Mouse (Mus musculus) heart, embryonic 13.5 days (tissue): Measurements from ENCODE around the gene Gcnt2. TPM values are rescaled to one million over a fixed set of nuclear protein-coding genes. Genes with fewer than 3 reads are reported as not detected.
A peak's percentile ranks its signal among the peaks of the same experiment; 100 is the strongest.
"Not testable (repeated sequence)": the region's sequence is repeated elsewhere in the genome, so short reads cannot be mapped to it uniquely, and the experiment has no call there.

Experiments
- ATAC-seq: fragments of 200-750 bp; cut with Nextera tagmentation; 2 replicates; pipeline ENCODE4 v1.8.0; 2017; ENCODE audit warnings: moderate TSS enrichment; ENCODE audit not compliant: insufficient number of reproducible peaks, low FRiP score, low TSS enrichment; ENCODE audit errors: extremely low read depth
- H3K27ac ChIP-seq: fragments of 300-500 bp; sonication (generic); replicated peaks from 2 replicates; pipeline ENCODE4 v1.5.1; 2015; ENCODE audit warnings: moderate library complexity, mild to moderate bottlenecking, inconsistent platforms
- H3K27me3 ChIP-seq: fragments of 300-500 bp; sonication (generic); replicated peaks from 2 replicates; pipeline ENCODE4 v1.6.1; 2015; ENCODE audit warnings: mild to moderate bottlenecking, inconsistent platforms
- H3K36me3 ChIP-seq: fragments of 300-500 bp; sonication (generic); 2 replicates; pipeline ENCODE4 v1.6.1; 2015; ENCODE audit warnings: mild to moderate bottlenecking, inconsistent platforms
- H3K4me1 ChIP-seq: fragments of 300-500 bp; sonication (generic); 2 replicates; pipeline ENCODE4 v1.6.1; 2015; ENCODE audit warnings: inconsistent platforms
- H3K4me2 ChIP-seq: fragments of 300-500 bp; sonication (generic); 2 replicates; pipeline ENCODE4 v1.6.1; 2015; ENCODE audit warnings: inconsistent platforms, mild to moderate bottlenecking, moderate library complexity
- H3K4me3 ChIP-seq: fragments of 300-500 bp; sonication (generic); 2 replicates; pipeline ENCODE4 v1.5.1; 2015; ENCODE audit warnings: moderate library complexity, mild to moderate bottlenecking, inconsistent platforms
- H3K9ac ChIP-seq: fragments of 300-500 bp; sonication (generic); 2 replicates; pipeline ENCODE4 v1.6.1; 2015; ENCODE audit warnings: inconsistent platforms, mild to moderate bottlenecking, moderate library complexity
- H3K9me3 ChIP-seq: fragments of 300-500 bp; sonication (generic); 2 replicates; pipeline ENCODE4 v1.6.1; 2016; ENCODE audit warnings: inconsistent platforms
- WGBS: fragments of 180-500 bp; shearing (Covaris S2); methylation state at CpG from one replicate; pipeline ENCODE4 v1.1.7; 2015; ENCODE audit warnings: mixed read lengths; 5-methylcytosine and 5-hydroxymethylcytosine counted together
- polyA plus RNA-seq: library from polyadenylated mRNA; unstranded; fragments of >200 nt; fragmentation: Nextera tagmentation; extraction: Ambion mirVana; gene quantifications from 2 replicates; pipeline ENCODE4 v1.2.1, GENCODE M21; 2015

The Gcnt2 gene
- polyA plus RNA-seq, 1 experiment from 2014 or later = 2.5 TPM

- Histone ChIP-seq H3K4me3 (no peak overlapping the region), H3K4me1 (peaks cover 17% of the 10 kb centered on the region), H3K27me3 (peaks cover 11% of the 10 kb centered on the region), H3K4me2 (no peak overlapping the region), H3K9me3 (no peaks in the 10 kb centered on the region), H3K9ac (no peak overlapping the region), H3K27ac (no peak overlapping the region), H3K36me3 (no peaks in the 10 kb centered on the region)
- no peak for ATAC-seq
- WGBS = 72% methylated on average over 11 of the region's 11 CpGs
Observed at GRCm38 (mm10) chr13:40922311-40922877, 62.8 kb downstream of the Gcnt2 start.

GRCm38 (mm10) chr13:40923756-40924315 lies 64.3 kb downstream of the Gcnt2 start:
- H3K36me3 ChIP-seq = no peaks in the 10 kb centered on the region
- H3K4me3 ChIP-seq = no peak overlapping the region
- no peak for ATAC-seq
- WGBS = 56% methylated on average over 4 of the region's 4 CpGs
- no peak overlapping the region for H3K4me2 ChIP-seq
- no peak overlapping the region for H3K27ac ChIP-seq
- no peaks in the 10 kb centered on the region for H3K9me3 ChIP-seq
- peaks cover 2% of the 10 kb centered on the region for H3K27me3 ChIP-seq
- no peak overlapping the region for H3K9ac ChIP-seq
- peaks cover 9% of the 10 kb centered on the region for H3K4me1 ChIP-seq

GRCm38 (mm10) chr13:40928192-40928898 lies 68.8 kb downstream of the Gcnt2 start:
- Histone ChIP-seq H3K4me3 (no peak overlapping the region), H3K27me3 (no peaks in the 10 kb centered on the region), H3K36me3 (no peaks in the 10 kb centered on the region), H3K4me2 (no peak overlapping the region), H3K9me3 (no peaks in the 10 kb centered on the region), H3K9ac (no peak overlapping the region), H3K4me1 (peaks cover 7% of the 10 kb centered on the region), H3K27ac (no peak overlapping the region; the same call in 1 of the 2 replicates)
- 68% methylated on average over 9 of the region's 9 CpGs for WGBS
- no peak for ATAC-seq

- H3K36me3 ChIP-seq, ATAC-seq, H3K9me3 ChIP-seq, H3K27me3 ChIP-seq, H3K4me3 ChIP-seq, H3K4me2 ChIP-seq, H3K9ac ChIP-seq, H3K4me1 ChIP-seq: not testable (repeated sequence)
- H3K27ac ChIP-seq = 0 out of 2 replicates have a peak overlapping the region, but pooled peaks have one; percentile 45
- no CpG with 5 or more reads among the region's 2 CpGs for WGBS
Observed at GRCm38 (mm10) chr13:40931871-40932270, 72.3 kb downstream of the Gcnt2 start.

GRCm38 (mm10) chr13:40932573-40932972 lies 73.0 kb downstream of the Gcnt2 start:
- ATAC-seq = no peak
- Histone ChIP-seq H3K4me3 (no peak overlapping the region), H3K9ac (no peak overlapping the region), H3K4me1 (peaks cover 7% of the 10 kb centered on the region), H3K9me3 (no peaks in the 10 kb centered on the region), H3K4me2 (no peak overlapping the region), H3K27me3 (no peaks in the 10 kb centered on the region), H3K36me3 (no peaks in the 10 kb centered on the region; the same call in 1 of the 2 replicates), H3K27ac (no peak overlapping the region)
- 73% methylated on average over 5 of the region's 5 CpGs for WGBS

- H3K36me3 ChIP-seq = no peaks in the 10 kb centered on the region; the same call in 1 of the 2 replicates
- H3K27me3 ChIP-seq = no peaks in the 10 kb centered on the region
- H3K4me3 ChIP-seq = no peak overlapping the region
- 51% methylated on average over 3 of the region's 3 CpGs for WGBS
- no peak for ATAC-seq
- no peaks in the 10 kb centered on the region for H3K9me3 ChIP-seq
- no peak overlapping the region for H3K27ac ChIP-seq
- H3K4me2 ChIP-seq = no peak overlapping the region
- H3K9ac ChIP-seq = no peak overlapping the region
- H3K4me1 ChIP-seq = peaks cover 17% of the 10 kb centered on the region
Observed at GRCm38 (mm10) chr13:40934341-40934740, 74.8 kb downstream of the Gcnt2 start.

- H3K9me3 ChIP-seq = no peaks in the 10 kb centered on the region
- no peak overlapping the region for H3K4me2 ChIP-seq
- ATAC-seq = no peak
- H3K27me3 ChIP-seq = no peaks in the 10 kb centered on the region
- no peak overlapping the region for H3K4me3 ChIP-seq
- H3K9ac ChIP-seq = no peak overlapping the region
- 85% methylated on average over 5 of the region's 5 CpGs for WGBS
- no peaks in the 10 kb centered on the region; the same call in 1 of the 2 replicates for H3K36me3 ChIP-seq
- H3K27ac ChIP-seq = no peak overlapping the region
- H3K4me1 ChIP-seq = peaks cover 20% of the 10 kb centered on the region
Observed at GRCm38 (mm10) chr13:40937586-40937985, 78.0 kb downstream of the Gcnt2 start.

GRCm38 (mm10) chr13:40938485-40939357 lies 79.2 kb downstream of the Gcnt2 start:
- H3K27me3 ChIP-seq = no peaks in the 10 kb centered on the region
- no peaks in the 10 kb centered on the region for H3K9me3 ChIP-seq
- ATAC-seq = no peak
- no peak overlapping the region; the same call in 1 of the 2 replicates for H3K4me2 ChIP-seq
- no peaks in the 10 kb centered on the region; the same call in 1 of the 2 replicates for H3K36me3 ChIP-seq
- H3K4me3 ChIP-seq = no peak overlapping the region
- peak overlapping the region; percentile 65 for H3K27ac ChIP-seq
- 54% methylated on average over 11 of the region's 11 CpGs for WGBS
- no peak overlapping the region for H3K9ac ChIP-seq
- H3K4me1 ChIP-seq = peaks cover 21% of the 10 kb centered on the region

GRCm38 (mm10) chr13:40943066-40943465 lies 83.5 kb downstream of the Gcnt2 start:
- 89% methylated on average over 1 of the region's 1 CpGs for WGBS
- Histone ChIP-seq H3K4me3 (no peak overlapping the region), H3K4me1 (peaks cover 48% of the 10 kb centered on the region), H3K4me2 (no peak overlapping the region), H3K36me3 (no peaks in the 10 kb centered on the region), H3K9me3 (no peaks in the 10 kb centered on the region), H3K27ac (no peak overlapping the region), H3K27me3 (no peaks in the 10 kb centered on the region), H3K9ac (no peak overlapping the region)
- no peak for ATAC-seq

- no peak overlapping the region for H3K4me2 ChIP-seq
- no peaks in the 10 kb centered on the region for H3K27me3 ChIP-seq
- no peak for ATAC-seq
- H3K4me3 ChIP-seq = no peak overlapping the region
- no peak overlapping the region for H3K27ac ChIP-seq
- 41% methylated on average over 5 of the region's 5 CpGs for WGBS
- peaks cover 48% of the 10 kb centered on the region for H3K4me1 ChIP-seq
- no peaks in the 10 kb centered on the region for H3K9me3 ChIP-seq
- H3K36me3 ChIP-seq = no peaks in the 10 kb centered on the region
- no peak overlapping the region; the same call in 1 of the 2 replicates for H3K9ac ChIP-seq
Observed at GRCm38 (mm10) chr13:40943936-40944335, 84.4 kb downstream of the Gcnt2 start.

GRCm38 (mm10) chr13:40944346-40944745 lies 84.8 kb downstream of the Gcnt2 start:
- 24% methylated on average over 3 of the region's 3 CpGs for WGBS
- no peak overlapping the region for H3K4me3 ChIP-seq
- H3K4me1 ChIP-seq = peaks cover 48% of the 10 kb centered on the region
- no peaks in the 10 kb centered on the region for H3K36me3 ChIP-seq
- peak overlapping the region; percentile 52; the same call in 1 of the 2 replicates for H3K9ac ChIP-seq
- no peaks in the 10 kb centered on the region for H3K9me3 ChIP-seq
- H3K27ac ChIP-seq = no peak overlapping the region
- H3K27me3 ChIP-seq = no peaks in the 10 kb centered on the region
- no peak for ATAC-seq
- H3K4me2 ChIP-seq = no peak overlapping the region
